Mouse (Mus musculus): ENCODE data around the gene Chst3.

DNA sequence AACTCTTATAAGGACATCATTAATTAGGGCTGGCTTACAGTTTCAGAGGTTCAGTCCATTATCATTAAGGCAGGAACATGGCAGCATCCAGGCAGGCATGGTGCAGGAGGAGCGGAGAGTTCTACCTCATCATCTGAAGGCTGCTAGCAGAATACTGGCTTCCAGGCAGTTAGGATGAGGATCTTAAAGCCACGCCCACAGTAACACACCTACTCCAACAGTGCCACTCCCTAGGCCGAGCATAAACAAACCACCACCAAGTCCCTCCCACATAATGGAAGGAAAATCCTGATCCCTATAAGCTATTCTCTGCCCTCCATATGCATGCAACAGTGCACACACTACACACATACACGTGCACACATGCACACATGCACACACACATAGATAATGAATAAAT is 46.8 kb downstream of the Chst3 start:
- TF ChIP-seq CTCF (IDR thresholded peaks at IDR 0.05; ENCODE audit: extremely low read depth, insufficient read depth, insufficient read length, insufficient replicate concordance) (no peak), POLR2A (IDR thresholded peaks at IDR 0.05; ENCODE audit: low read depth, low read length) (no peak)
